Mouse (Mus musculus) embryo, embryonic 10 days (tissue): ENCODE measurements around the gene Tnni1.

Source experiments
- DNase-seq: peaks from one replicate; pipeline ENCODE4 v3.0.0-alpha.2; 2015; ENCODE audit warnings: low spot score

Gene Tnni1

GRCm38 (mm10) chr1:135778780-135779535 is at the start of gene Tnni1:
Gene Tnni1 (plus strand): TSS chr1:135779434.
- DNase-seq: peak; percentile 26

DNA sequence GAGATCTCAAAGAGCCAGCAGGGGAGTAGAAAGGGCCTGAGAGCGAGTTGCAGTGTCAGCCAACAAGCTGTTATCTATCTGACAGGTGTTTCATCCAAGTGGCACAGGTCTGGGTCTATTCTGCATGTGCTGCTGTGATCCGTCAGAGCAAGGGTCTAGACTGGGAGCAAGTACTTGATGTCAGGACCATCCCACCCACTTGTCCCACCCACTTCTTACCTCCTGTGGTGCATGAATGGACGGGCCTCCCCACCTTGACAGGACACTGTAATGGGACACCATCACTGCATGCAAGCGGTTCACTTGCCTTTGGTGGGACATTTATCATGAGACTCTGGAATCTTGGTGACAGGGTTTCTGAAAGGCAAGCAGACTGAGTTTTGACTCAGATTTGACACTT is 49.4 kb upstream of the Tnni1 start:
- no peak for DNase-seq

DNA sequence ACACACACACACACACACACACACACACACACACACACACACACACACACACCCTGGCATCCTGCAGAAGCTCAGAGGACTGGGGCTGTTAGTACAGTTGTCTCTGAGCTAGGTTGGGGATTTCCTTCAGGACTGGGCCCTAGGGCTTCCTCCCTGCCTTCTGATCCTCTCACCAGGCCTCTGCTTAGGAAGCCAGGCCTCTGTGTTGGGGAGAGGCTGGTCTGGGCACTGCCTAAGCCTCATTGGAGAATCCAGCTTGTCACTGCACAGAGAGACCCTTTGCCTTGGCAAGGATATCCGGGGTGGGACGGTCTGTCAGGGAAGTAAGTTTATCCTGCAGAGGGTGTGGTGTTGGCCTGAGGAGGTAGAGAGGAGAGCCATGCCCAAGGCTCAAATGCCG is 48.9 kb upstream of the Tnni1 start:
- no peak for DNase-seq

DNA sequence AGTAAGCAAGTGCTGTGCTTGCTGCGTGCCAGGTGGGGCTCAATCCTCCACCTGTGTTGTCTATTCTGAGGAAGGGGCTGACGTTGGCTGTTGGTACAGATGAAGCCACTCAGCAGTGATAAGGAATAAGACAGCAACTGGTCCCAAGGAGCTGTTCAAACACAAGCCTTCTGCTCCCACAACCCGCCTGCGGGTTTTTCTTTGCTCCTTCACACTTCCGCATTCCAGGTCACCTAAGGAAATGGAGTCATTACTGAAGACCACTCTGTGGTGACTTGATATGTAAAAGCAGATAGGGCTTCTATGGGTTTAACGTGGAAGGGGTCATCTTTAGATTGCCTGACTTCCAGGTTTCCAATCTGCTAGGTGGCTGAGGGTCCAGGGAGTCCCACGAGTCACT is 47.8 kb upstream of the Tnni1 start:
- no peak for DNase-seq

GRCm38 (mm10) chr1:135731897-135732684 is 47.1 kb upstream of the Tnni1 start:
- DNase-seq: peak; percentile 79

- no peak for DNase-seq
Measured at GRCm38 (mm10) chr1:135734225-135734937, 44.9 kb upstream of the Tnni1 start.

DNA sequence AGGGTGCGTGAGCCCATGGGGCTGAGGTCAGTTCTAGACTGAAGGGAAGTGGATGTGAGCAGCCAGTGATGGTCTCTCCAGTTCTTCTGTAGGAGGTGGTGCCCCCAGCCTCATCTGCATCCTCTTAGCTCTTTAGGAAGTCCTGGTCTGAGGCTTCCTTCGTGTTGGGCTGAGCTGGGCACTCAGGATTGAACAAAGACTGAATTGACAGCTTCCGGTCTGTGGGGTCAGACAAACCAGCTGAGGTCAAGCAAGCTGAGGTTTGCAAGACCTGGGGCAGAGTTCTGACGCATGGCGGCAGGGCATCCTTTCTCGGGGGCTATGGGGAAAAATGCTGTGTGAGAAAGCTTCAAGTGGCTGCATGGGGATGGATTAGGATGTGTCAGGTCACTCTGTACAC is 43.8 kb upstream of the Tnni1 start:
- DNase-seq: peak; percentile 82

DNA sequence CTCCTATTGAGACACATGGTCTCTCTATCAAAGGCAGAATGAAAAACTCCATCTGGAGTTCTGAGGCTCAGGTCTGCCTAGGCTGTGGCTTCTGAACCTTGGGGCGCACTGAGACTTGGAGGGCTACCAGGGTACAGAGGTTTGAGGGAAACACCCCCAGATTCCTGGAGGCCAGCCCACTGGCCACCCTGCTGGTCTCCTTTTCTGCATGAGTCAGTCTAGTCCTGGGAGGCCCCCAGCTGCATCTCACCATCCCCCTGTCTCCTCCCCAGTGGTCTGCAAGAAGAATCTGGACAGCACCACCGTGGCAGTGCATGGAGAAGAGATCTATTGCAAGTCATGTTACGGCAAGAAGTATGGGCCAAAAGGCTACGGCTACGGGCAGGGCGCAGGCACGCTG is 34.2 kb upstream of the Tnni1 start:
- no peak for DNase-seq

DNA sequence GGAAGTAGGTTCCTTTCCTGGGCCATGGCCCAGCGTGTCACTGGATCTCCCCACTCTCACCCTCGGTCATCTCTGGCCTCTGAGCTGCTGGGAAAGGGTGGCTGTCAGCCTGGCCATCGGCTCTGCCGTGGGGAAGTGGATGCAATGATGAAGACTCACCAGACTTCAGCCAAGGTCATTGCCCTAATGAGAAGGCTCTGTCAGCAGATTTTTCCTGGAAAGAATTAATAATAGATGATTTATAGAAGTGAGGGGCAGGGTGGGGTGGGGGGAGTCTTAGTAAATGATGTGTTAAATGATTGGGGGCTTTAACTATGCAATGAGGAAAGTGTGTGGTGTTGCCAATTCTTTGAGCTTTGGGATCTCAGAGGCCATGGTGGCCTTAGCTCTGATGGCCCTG is 33.0 kb upstream of the Tnni1 start:
- no peak for DNase-seq

DNA sequence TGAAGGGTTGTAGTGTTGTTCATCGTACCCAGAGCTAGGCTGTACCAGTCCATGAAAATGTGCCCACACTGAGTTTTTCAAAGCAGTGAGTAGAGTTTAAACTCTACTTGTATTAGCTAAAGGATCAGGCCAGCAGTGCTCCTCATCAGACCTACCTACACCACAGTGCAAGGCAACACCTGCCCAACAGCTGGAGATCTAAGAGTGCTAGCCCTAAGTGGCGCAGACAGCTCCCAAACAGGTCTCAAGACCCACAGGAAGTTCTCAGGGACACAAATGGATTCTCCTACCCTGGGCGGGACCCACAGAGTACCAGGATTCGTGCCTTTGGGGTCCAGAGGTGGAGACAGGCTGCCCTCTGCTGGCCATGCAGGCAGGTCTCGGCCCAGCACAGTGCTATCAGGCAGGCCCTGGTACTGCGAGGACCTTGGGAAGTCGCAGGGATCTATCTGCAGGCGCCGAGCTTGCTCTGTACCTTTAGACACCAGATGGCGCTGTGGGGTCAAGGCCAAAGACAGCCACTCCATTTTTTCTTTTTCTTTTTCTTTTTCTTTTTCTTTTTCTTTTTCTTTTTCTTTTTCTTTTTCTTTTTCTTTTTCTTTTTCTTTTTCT is 26.4 kb upstream of the Tnni1 start:
- DNase-seq: peak; percentile 97

GRCm38 (mm10) chr1:135755287-135755686 is 23.9 kb upstream of the Tnni1 start:
- DNase-seq: no peak

- DNase-seq: no peak
Measured at GRCm38 (mm10) chr1:135755913-135756312, 23.3 kb upstream of the Tnni1 start.

GRCm38 (mm10) chr1:135757287-135757686 is 21.9 kb upstream of the Tnni1 start:
- DNase-seq: no peak

GRCm38 (mm10) chr1:135759685-135760084 is 19.5 kb upstream of the Tnni1 start:
- DNase-seq: no peak

DNA sequence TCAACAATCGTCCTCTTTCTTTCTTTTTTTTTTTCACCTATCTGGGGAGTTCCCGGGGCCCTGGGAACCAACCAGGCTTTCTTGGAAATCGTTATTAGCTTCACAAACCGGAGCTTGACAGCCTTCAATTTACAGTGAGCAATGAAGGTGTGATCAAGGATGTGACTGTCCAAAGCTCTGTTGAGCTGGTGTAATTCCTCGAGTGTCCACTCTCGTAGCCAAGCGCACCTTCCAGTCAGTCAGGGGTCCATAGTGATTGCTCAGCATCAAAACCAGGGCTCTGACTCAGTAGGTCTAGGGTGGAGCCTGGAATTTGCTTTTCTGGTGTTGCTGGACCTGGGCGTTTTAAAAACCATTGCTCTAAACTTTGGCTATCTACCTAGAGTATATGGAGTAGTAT is 19.0 kb upstream of the Tnni1 start:
- DNase-seq: no peak

- DNase-seq: no peak
Measured at GRCm38 (mm10) chr1:135761728-135762127, 17.5 kb upstream of the Tnni1 start.

GRCm38 (mm10) chr1:135763503-135764205 is 15.6 kb upstream of the Tnni1 start:
- DNase-seq: peak; percentile 30

- DNase-seq: no peak
Measured at GRCm38 (mm10) chr1:135764206-135764528, 15.1 kb upstream of the Tnni1 start.

DNA sequence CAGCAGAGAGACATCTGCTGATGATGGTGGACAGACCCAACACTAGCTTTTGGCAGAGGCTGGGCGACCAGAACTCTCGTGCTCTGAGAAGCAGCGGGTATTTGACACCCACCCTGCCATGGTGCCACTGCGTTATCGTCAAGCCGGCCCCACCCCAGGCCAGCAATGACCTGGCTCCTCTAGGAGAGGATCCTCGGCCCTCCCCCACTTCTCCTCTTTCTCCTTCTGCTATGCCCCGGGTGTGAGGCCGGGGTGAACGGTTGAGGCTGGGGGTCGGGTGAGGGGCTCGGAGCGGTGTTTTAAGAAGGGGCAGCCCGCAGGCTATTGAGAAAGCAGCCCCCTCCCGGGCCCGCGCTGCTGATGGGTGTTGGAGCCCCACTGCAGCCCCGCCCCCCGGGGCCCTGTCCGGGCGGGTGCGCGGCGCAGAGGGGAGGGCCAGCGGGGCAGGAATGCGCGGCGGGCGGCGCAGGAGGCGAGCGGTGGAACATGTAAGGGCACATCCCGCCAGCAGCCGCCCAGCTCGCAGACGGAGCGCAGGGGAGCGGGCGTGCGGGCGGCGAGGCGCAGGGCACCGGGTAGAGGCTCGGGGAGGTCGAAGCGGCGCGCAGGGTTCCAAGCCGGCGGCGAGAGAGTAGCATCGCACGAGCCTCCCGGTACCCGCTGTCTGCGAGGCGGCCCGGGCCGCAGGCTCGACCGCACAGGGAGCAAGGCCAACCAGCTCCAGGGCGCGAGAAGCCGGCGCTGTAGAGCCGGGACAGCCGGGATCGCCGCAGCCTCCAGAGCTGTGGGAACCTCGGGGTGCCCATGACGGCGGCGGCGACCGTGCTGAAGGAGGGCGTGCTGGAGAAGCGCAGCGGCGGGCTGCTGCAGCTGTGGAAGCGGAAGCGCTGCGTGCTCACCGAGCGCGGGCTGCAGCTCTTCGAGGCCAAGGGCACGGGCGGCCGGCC is 13.3 kb upstream of the Tnni1 start, which contains the start of gene Phlda3:
TSS of gene Phlda3 (plus strand) at position 475 of the 947 bp plus-strand sequence.
- peak; percentile 82 for DNase-seq

- no peak for DNase-seq
Measured at GRCm38 (mm10) chr1:135766592-135767306, 12.5 kb upstream of the Tnni1 start.
